Mouse (Mus musculus): ENCODE data around the gene Tmem223. TPM values are rescaled to one million over a fixed set of nuclear protein-coding genes. Genes with fewer than 3 reads are reported as not detected.

The Tmem223 gene
- polyA plus RNA-seq, 1 experiment from 2014 or later = 119 TPM

Small RNA genes within 50 kb of the gene (microRNA-seq; reads per million reads assigned to microRNA genes)
- not detected for gene Mir6992

Other genes starting within 250 kb of the Tmem223 start
- gene Slc22a8, start 179.7 kb upstream of the Tmem223 start, polyA plus RNA-seq (2015; fragmentation: Nextera tagmentation; extraction: Ambion mirVana) = not detected in 2 replicates
- not detected in 2 replicates for gene Slc22a6, start 153.0 kb upstream of the Tmem223 start, polyA plus RNA-seq (2015; fragmentation: Nextera tagmentation; extraction: Ambion mirVana)
- 0.02 and 0.11 TPM in 2 replicates for gene Chrm1, start 107.2 kb upstream of the Tmem223 start, polyA plus RNA-seq (2015; fragmentation: Nextera tagmentation; extraction: Ambion mirVana)
- gene Slc3a2, start 47.6 kb upstream of the Tmem223 start, polyA plus RNA-seq (2015; fragmentation: Nextera tagmentation; extraction: Ambion mirVana) = 91.8 and 105 TPM in 2 replicates
- gene Wdr74, start 35.2 kb upstream of the Tmem223 start, polyA plus RNA-seq (2015; fragmentation: Nextera tagmentation; extraction: Ambion mirVana) = 53.3 and 53.8 TPM in 2 replicates
- 0.46 and 1.1 TPM in 2 replicates for gene 1700092M07Rik, start 30.3 kb upstream of the Tmem223 start, polyA plus RNA-seq (2015; fragmentation: Nextera tagmentation; extraction: Ambion mirVana)
- 78.0 and 83.1 TPM in 2 replicates for gene Stx5a, start 29.6 kb upstream of the Tmem223 start, polyA plus RNA-seq (2015; fragmentation: Nextera tagmentation; extraction: Ambion mirVana)
- gene Nxf1, start 13.9 kb upstream of the Tmem223 start, polyA plus RNA-seq (2015; fragmentation: Nextera tagmentation; extraction: Ambion mirVana) = 59.7 and 64.4 TPM in 2 replicates
- 60.2 and 82.2 TPM in 2 replicates for gene Tmem179b, start 3.5 kb downstream of the Tmem223 start, polyA plus RNA-seq (2015; fragmentation: Nextera tagmentation; extraction: Ambion mirVana)
- gene Taf6l, start 15.4 kb downstream of the Tmem223 start, polyA plus RNA-seq (2015; fragmentation: Nextera tagmentation; extraction: Ambion mirVana) = 10.3 and 11.8 TPM in 2 replicates
- gene Polr2g, start 27.6 kb downstream of the Tmem223 start, polyA plus RNA-seq (2015; fragmentation: Nextera tagmentation; extraction: Ambion mirVana) = 86.5 and 92.5 TPM in 2 replicates
- gene Zbtb3, start 31.6 kb downstream of the Tmem223 start, polyA plus RNA-seq (2015; fragmentation: Nextera tagmentation; extraction: Ambion mirVana) = 2.0 and 2.7 TPM in 2 replicates
- gene Ttc9c, start 48.3 kb downstream of the Tmem223 start, polyA plus RNA-seq (2015; fragmentation: Nextera tagmentation; extraction: Ambion mirVana) = 22.0 and 26.5 TPM in 2 replicates
- 3.1 and 3.3 TPM in 2 replicates for gene Hnrnpul2, start 49.0 kb downstream of the Tmem223 start, polyA plus RNA-seq (2015; fragmentation: Nextera tagmentation; extraction: Ambion mirVana)
- gene AC129217.1, start 58.8 kb downstream of the Tmem223 start, polyA plus RNA-seq (2015; fragmentation: Nextera tagmentation; extraction: Ambion mirVana) = not detected in 2 replicates
- 45.3 and 49.0 TPM in 2 replicates for gene Bscl2, start 66.5 kb downstream of the Tmem223 start, polyA plus RNA-seq (2015; fragmentation: Nextera tagmentation; extraction: Ambion mirVana)
- gene Gng3, start 68.2 kb downstream of the Tmem223 start, polyA plus RNA-seq (2015; fragmentation: Nextera tagmentation; extraction: Ambion mirVana) = 0.31 and 0.96 TPM in 2 replicates
- gene Lrrn4cl, start 79.8 kb downstream of the Tmem223 start, polyA plus RNA-seq (2015; fragmentation: Nextera tagmentation; extraction: Ambion mirVana) = 9.4 and 10.6 TPM in 2 replicates
- 166 and 171 TPM in 2 replicates for gene Ubxn1, start 100.5 kb downstream of the Tmem223 start, polyA plus RNA-seq (2015; fragmentation: Nextera tagmentation; extraction: Ambion mirVana)
- 49.7 and 50.5 TPM in 2 replicates for gene Uqcc3, start 109.9 kb downstream of the Tmem223 start, polyA plus RNA-seq (2015; fragmentation: Nextera tagmentation; extraction: Ambion mirVana)
- 34.0 and 39.1 TPM in 2 replicates for gene Lbhd1, start 112.7 kb downstream of the Tmem223 start, polyA plus RNA-seq (2015; fragmentation: Nextera tagmentation; extraction: Ambion mirVana)
- not detected in 2 replicates for gene Gm49403, start 112.9 kb downstream of the Tmem223 start, polyA plus RNA-seq (2015; fragmentation: Nextera tagmentation; extraction: Ambion mirVana)
- 43.6 and 48.9 TPM in 2 replicates for gene 1810009A15Rik, start 117.9 kb downstream of the Tmem223 start, polyA plus RNA-seq (2015; fragmentation: Nextera tagmentation; extraction: Ambion mirVana)
- gene Gm49416, start 117.9 kb downstream of the Tmem223 start, polyA plus RNA-seq (2015; fragmentation: Nextera tagmentation; extraction: Ambion mirVana) = not detected in 2 replicates
- gene Ints5, start 122.0 kb downstream of the Tmem223 start, polyA plus RNA-seq (2015; fragmentation: Nextera tagmentation; extraction: Ambion mirVana) = 17.3 and 17.5 TPM in 2 replicates
- 33.1 and 33.2 TPM in 2 replicates for gene Ganab, start 127.1 kb downstream of the Tmem223 start, polyA plus RNA-seq (2015; fragmentation: Nextera tagmentation; extraction: Ambion mirVana)
- gene B3gat3, start 149.4 kb downstream of the Tmem223 start, polyA plus RNA-seq (2015; fragmentation: Nextera tagmentation; extraction: Ambion mirVana) = 24.3 and 24.5 TPM in 2 replicates
- gene Rom1, start 158.4 kb downstream of the Tmem223 start, polyA plus RNA-seq (2015; fragmentation: Nextera tagmentation; extraction: Ambion mirVana) = 3.6 and 4.3 TPM in 2 replicates
- 22.1 and 22.6 TPM in 2 replicates for gene Eml3, start 158.6 kb downstream of the Tmem223 start, polyA plus RNA-seq (2015; fragmentation: Nextera tagmentation; extraction: Ambion mirVana)
- 63.5 and 67.4 TPM in 2 replicates for gene Mta2, start 170.9 kb downstream of the Tmem223 start, polyA plus RNA-seq (2015; fragmentation: Nextera tagmentation; extraction: Ambion mirVana)
- gene Tut1, start 182.9 kb downstream of the Tmem223 start, polyA plus RNA-seq (2015; fragmentation: Nextera tagmentation; extraction: Ambion mirVana) = 13.0 and 13.9 TPM in 2 replicates
- 257 TPM in 2 replicates for gene Eef1g, start 196.0 kb downstream of the Tmem223 start, polyA plus RNA-seq (2015; fragmentation: Nextera tagmentation; extraction: Ambion mirVana)
- gene Ahnak, start 218.3 kb downstream of the Tmem223 start, polyA plus RNA-seq (2015; fragmentation: Nextera tagmentation; extraction: Ambion mirVana) = 99.1 and 107 TPM in 2 replicates

Measured in urinary bladder, postnatal 0 days (tissue).